In the genomic region with DNA sequence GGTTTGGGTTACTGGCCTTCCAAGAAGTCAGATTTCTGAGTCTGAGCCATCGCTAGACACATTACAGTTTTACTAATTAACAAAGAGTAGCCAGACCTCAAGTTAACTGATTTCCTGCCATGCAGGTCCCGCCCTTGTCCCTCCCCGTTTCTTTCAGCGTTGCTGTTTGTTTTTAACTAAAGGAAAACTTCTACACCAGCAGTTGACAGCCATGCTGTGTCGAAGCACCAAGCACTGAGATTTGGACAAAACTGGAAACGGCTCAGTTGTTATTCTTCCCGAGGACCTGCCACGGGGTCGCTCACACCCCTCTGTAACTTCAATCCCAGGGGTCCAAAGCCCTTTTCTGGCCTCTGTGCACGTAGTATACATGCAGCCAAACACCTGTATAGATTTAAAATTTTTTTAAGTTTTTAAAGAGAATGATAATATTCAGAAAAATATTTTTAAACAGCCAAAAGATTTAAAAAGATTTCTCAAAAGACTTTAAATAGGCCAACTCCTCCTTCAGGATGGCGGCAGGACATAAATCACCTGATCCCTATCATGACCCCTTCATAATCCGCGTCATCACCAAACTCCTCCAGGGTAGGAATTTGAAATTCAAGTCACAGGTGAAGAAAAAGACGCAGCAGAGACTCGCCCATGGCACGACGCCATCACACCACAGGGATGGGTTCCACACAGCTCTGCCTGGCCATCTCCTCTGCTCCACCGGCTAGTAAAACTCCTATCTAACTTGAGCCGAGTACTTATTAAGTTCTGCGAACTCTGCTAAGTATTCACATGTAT, we compare ENCODE assay signal across 11 mouse cellular contexts. TPM values are rescaled to one million over a fixed set of nuclear protein-coding genes. Genes with fewer than 3 reads are reported as not detected.
DNase-seq lines count a peak whose midpoint lies in the region; ATAC-seq and TF ChIP-seq lines count a peak whose summit lies in the region.
"Had no signal": no experiment of that assay in that cellular context is flagged by ENCODE, and none has a peak within 500 bp of the region (broad histone marks: within the 10 kb centered on the region; RNA-seq: fewer than 3 reads in every experiment).

No protein-coding gene starts in this region.

- ATAC-seq in kidney, embryonic 15.5 days (replicated peaks; ENCODE audit: low FRiP score) = peak; percentile 47; the same call in 1 of the 2 replicates
- ATAC-seq in intestine, embryonic 15.5 days = no peak
- ATAC-seq in monocyte, adult 5-6 weeks (replicated peaks; ENCODE audit: insufficient number of reproducible peaks, low FRiP score, low TSS enrichment, poor library complexity, severe bottlenecking) = no peak

- TF ChIP-seq POLR2A in thymus, adult 2 months (IDR thresholded peaks at IDR 0.05; ENCODE audit: control insufficient read depth, extremely low read depth, insufficient read depth, low read length, poor library complexity) = no peak

- H3K9ac ChIP-seq in kidney, embryonic 15.5 days = no peak overlapping the region
- no peak overlapping the region for H3K9ac ChIP-seq in intestine, embryonic 15.5 days
- H3K9ac ChIP-seq: limb, embryonic 12.5 days; lung, embryonic 14.5 days; midbrain, embryonic 13.5 days had no signal

- WGBS in thymus, adult 2 months = 46% methylated on average over 20 of the region's 20 CpGs
- WGBS in kidney, embryonic 15.5 days = 57% methylated on average over 20 of the region's 20 CpGs
- 76% methylated on average over 20 of the region's 20 CpGs for WGBS in intestine, embryonic 15.5 days

- no peaks in the 10 kb centered on the region for H3K9me3 ChIP-seq in kidney, embryonic 15.5 days (replicated peaks)
- H3K9me3 ChIP-seq in intestine, embryonic 15.5 days = no peaks in the 10 kb centered on the region
- H3K9me3 ChIP-seq: limb, embryonic 12.5 days; midbrain, embryonic 13.5 days had no signal

- H3K4me2 ChIP-seq in kidney, embryonic 15.5 days = no peak overlapping the region
- H3K4me2 ChIP-seq in intestine, embryonic 15.5 days (replicated peaks) = no peak overlapping the region
- H3K4me2 ChIP-seq: limb, embryonic 12.5 days; lung, embryonic 14.5 days; midbrain, embryonic 13.5 days had no signal

- TF ChIP-seq CTCF in thymus, adult 2 months (IDR thresholded peaks at IDR 0.05; ENCODE audit: borderline replicate concordance, control insufficient read depth, extremely low read depth, insufficient read depth, low read length, poor library complexity) = no peak

- no peak for DNase-seq in thymus, adult 2 months
- DNase-seq in thymus, adult 18-20 months = no peak
- DNase-seq in R1 (ENCODE audit: low read depth, low spot score) = peak; percentile 26
- no peak for DNase-seq in layer of hippocampus, postnatal 14 days (ENCODE audit: low spot score in 2 of 2)

- H3K27me3 ChIP-seq in thymus, adult 2 months (ENCODE audit: control insufficient read depth, insufficient read depth, low read length) = no peaks in the 10 kb centered on the region
- no peaks in the 10 kb centered on the region for H3K27me3 ChIP-seq in kidney, embryonic 15.5 days
- no peaks in the 10 kb centered on the region for H3K27me3 ChIP-seq in intestine, embryonic 15.5 days (replicated peaks)
- H3K27me3 ChIP-seq: limb, embryonic 12.5 days; midbrain, embryonic 13.5 days; Patski had no signal

- no peaks in the 10 kb centered on the region for H3K36me3 ChIP-seq in thymus, adult 2 months (ENCODE audit: control insufficient read depth, insufficient read depth, low read length)
- H3K36me3 ChIP-seq in kidney, embryonic 15.5 days = no peaks in the 10 kb centered on the region
- H3K36me3 ChIP-seq in intestine, embryonic 15.5 days = no peaks in the 10 kb centered on the region
- H3K36me3 ChIP-seq: limb, embryonic 12.5 days; midbrain, embryonic 13.5 days had no signal

- no peak overlapping the region for H3K4me3 ChIP-seq in thymus, adult 2 months (ENCODE audit: control insufficient read depth, insufficient read depth, low read length)
- H3K4me3 ChIP-seq in kidney, embryonic 15.5 days (replicated peaks) = no peak overlapping the region
- H3K4me3 ChIP-seq in intestine, embryonic 15.5 days (replicated peaks) = no peak overlapping the region
- H3K4me3 ChIP-seq: limb, embryonic 12.5 days; midbrain, embryonic 13.5 days had no signal

- peak overlapping the region; percentile 42 for H3K27ac ChIP-seq in thymus, adult 2 months (ENCODE audit: control insufficient read depth, insufficient read depth, low read length)
- H3K27ac ChIP-seq in kidney, embryonic 15.5 days = no peak overlapping the region
- no peak overlapping the region for H3K27ac ChIP-seq in intestine, embryonic 15.5 days
- H3K27ac ChIP-seq: limb, embryonic 12.5 days; midbrain, embryonic 13.5 days had no signal

- H3K4me1 ChIP-seq in thymus, adult 2 months (replicated peaks; ENCODE audit: control insufficient read depth, insufficient read depth, low read length) = peaks cover 22% of the 10 kb centered on the region
- H3K4me1 ChIP-seq in kidney, embryonic 15.5 days = peaks cover 11% of the 10 kb centered on the region
- H3K4me1 ChIP-seq in intestine, embryonic 15.5 days (replicated peaks) = no peaks in the 10 kb centered on the region
- H3K4me1 ChIP-seq: limb, embryonic 12.5 days; midbrain, embryonic 13.5 days had no signal

RNA-seq across cellular contexts. Expression of gene S100a10, which starts 6.9 kb away (rescaled TPM):
- 99.3 and 121 TPM in 2 replicates for polyA plus RNA-seq in thymus, adult 2 months (2012; rRNA removed)
- 516 and 533 TPM in 2 replicates for polyA plus RNA-seq in kidney, embryonic 15.5 days (2015; fragmentation: Nextera tagmentation; extraction: Ambion mirVana)
- 10 to 100 TPM; 31.1 to 34.9 TPM for total RNA-seq in layer of hippocampus, postnatal 14 days (2021)
- polyA plus RNA-seq in intestine, embryonic 15.5 days (2015; fragmentation: Nextera tagmentation; extraction: Ambion mirVana) = 640 and 689 TPM in 2 replicates
- 811 to 1,204 TPM (median 873 TPM) in 3 replicates for total RNA-seq in monocyte, adult 5-6 weeks (2017)

RNA-seq across cellular contexts. Expression of gene S100a11, which starts 27.7 kb away (rescaled TPM):
- 134 and 151 TPM in 2 replicates for polyA plus RNA-seq in thymus, adult 2 months (2012; rRNA removed)
- 1,358 and 1,377 TPM in 2 replicates for polyA plus RNA-seq in kidney, embryonic 15.5 days (2015; fragmentation: Nextera tagmentation; extraction: Ambion mirVana)
- 10 to 100 TPM; 11.8 to 17.4 TPM for total RNA-seq in layer of hippocampus, postnatal 14 days (2021)
- 826 and 951 TPM in 2 replicates for polyA plus RNA-seq in intestine, embryonic 15.5 days (2015; fragmentation: Nextera tagmentation; extraction: Ambion mirVana)
- 59.1 to 65.2 TPM (median 61.9 TPM) in 3 replicates for total RNA-seq in monocyte, adult 5-6 weeks (2017)
